Mouse (Mus musculus) myocyte (in vitro differentiated cells): Measurements from ENCODE around the gene Il1rn. TPM values are rescaled to one million over a fixed set of nuclear protein-coding genes. Genes with fewer than 3 reads are reported as not detected.

Experiments used
- H3K27me3 ChIP-seq: one replicate; pipeline ENCODE4 v1.6.1; 2011; ENCODE audit not compliant: control insufficient read depth, insufficient read depth, insufficient read length
- H3K36me3 ChIP-seq: one replicate; pipeline ENCODE4 v1.6.1; 2011; ENCODE audit not compliant: control insufficient read depth, insufficient read depth
- H3K4me2 ChIP-seq: one replicate; pipeline ENCODE4 v1.6.1; 2011; ENCODE audit warnings: low read depth, control low read depth
- H3K4me3 ChIP-seq: one replicate; pipeline ENCODE4 v1.5.1; 2011; ENCODE audit warnings: mild to moderate bottlenecking, control low read depth, moderate library complexity
- H3K79me2 ChIP-seq: one replicate; pipeline ENCODE4 v1.6.1; 2011; ENCODE audit not compliant: control insufficient read depth, insufficient read depth
- H3ac ChIP-seq: one replicate; pipeline ENCODE4 v1.6.1; 2011; ENCODE audit not compliant: control insufficient read depth, insufficient read length
- CEBPB ChIP-seq: IDR thresholded peaks from 2 replicates; pipeline ENCODE4 v1.6.1; 2011; ENCODE audit warnings: mild to moderate bottlenecking, moderate library complexity; ENCODE audit not compliant: poor library complexity, insufficient read depth, severe bottlenecking
- E2F4 ChIP-seq: IDR thresholded peaks from one replicate; pipeline ENCODE4 v1.6.1; 2011; ENCODE audit warnings: mild to moderate bottlenecking, control low read depth, moderate library complexity; ENCODE audit not compliant: insufficient read depth
- MAX ChIP-seq: IDR thresholded peaks from one replicate; pipeline ENCODE4 v1.6.1; 2011; ENCODE audit warnings: low read depth, mild to moderate bottlenecking, control low read depth
- MYOD1 ChIP-seq, 3 experiments: IDR thresholded peaks; one replicate each; pipeline ENCODE4 v1.6.1; 2011; ENCODE audit warnings: control low read depth in 2 of 3, low read depth in 2 of 3, mild to moderate bottlenecking in 2 of 3, moderate library complexity in 1 of 3; ENCODE audit not compliant: insufficient read length in 2 of 3, control insufficient read depth in 1 of 3
- MYOG ChIP-seq, 3 experiments: IDR thresholded peaks; one replicate each; pipeline ENCODE4 v1.6.1; 2011; ENCODE audit warnings: control low read depth in 2 of 3, low read depth in 2 of 3, mild to moderate bottlenecking in 2 of 3; ENCODE audit not compliant: insufficient read length in 2 of 3, control insufficient read depth in 1 of 3, insufficient read depth in 1 of 3
- POLR2A ChIP-seq: IDR thresholded peaks from one replicate; pipeline ENCODE4 v1.6.1; 2011; ENCODE audit warnings: low read depth, mild to moderate bottlenecking, control low read depth, moderate library complexity; ENCODE audit not compliant: insufficient read length
- POLR2AphosphoS2 ChIP-seq: IDR thresholded peaks from one replicate; pipeline ENCODE4 v1.6.1; 2011; ENCODE audit warnings: low read depth, control low read depth; ENCODE audit not compliant: insufficient read length
- REST ChIP-seq: IDR thresholded peaks from one replicate; pipeline ENCODE4 v1.6.1; 2011; ENCODE audit warnings: mild to moderate bottlenecking, control low read depth, moderate library complexity; ENCODE audit not compliant: insufficient read depth, insufficient read length
- SRF ChIP-seq: IDR thresholded peaks from one replicate; pipeline ENCODE4 v1.6.1; 2011; ENCODE audit warnings: low read depth; ENCODE audit not compliant: control insufficient read depth, insufficient read length
- TCF12 ChIP-seq: IDR thresholded peaks from one replicate; pipeline ENCODE4 v1.6.1; 2011; ENCODE audit warnings: mild to moderate bottlenecking, control low read depth; ENCODE audit not compliant: poor library complexity, insufficient read depth, severe bottlenecking
- TCF3 ChIP-seq: IDR thresholded peaks from one replicate; pipeline ENCODE4 v1.6.1; 2011; ENCODE audit warnings: low read depth, control low read depth; ENCODE audit not compliant: insufficient read length
- USF1 ChIP-seq: IDR thresholded peaks from one replicate; pipeline ENCODE4 v1.6.1; 2011; ENCODE audit warnings: low read depth, mild to moderate bottlenecking, control low read depth, moderate library complexity
- polyA plus RNA-seq: library from polyadenylated mRNA; unstranded; fragments of >200 nt; fragmentation: generic; extraction: Trizol; gene quantifications from one replicate; pipeline ENCODE4 v1.2.1, GENCODE M21; 2012; ENCODE audit warnings: missing spikeins

The Il1rn gene
- polyA plus RNA-seq, 1 experiment: 0.41 TPM

- Histone ChIP-seq H3K36me3 (no peaks in the 10 kb centered on the region), H3ac (no peak overlapping the region), H3K4me2 (no peak overlapping the region), H3K27me3 (no peaks in the 10 kb centered on the region), H3K4me3 (no peak overlapping the region), H3K79me2 (no peaks in the 10 kb centered on the region)
- TF ChIP-seq REST (no peak), POLR2A (no peak), SRF (no peak), CEBPB (no peak), TCF12 (no peak), MYOD1 (IDR thresholded peaks at IDR 0.05; ENCODE audit: control insufficient read depth in 1 of 3, insufficient read length in 2 of 3, low read depth in 2 of 3) (no peak), TCF3 (no peak), POLR2AphosphoS2 (no peak), MAX (no peak), USF1 (no peak), E2F4 (no peak), MYOG (IDR thresholded peaks at IDR 0.05; ENCODE audit: control insufficient read depth in 1 of 3, insufficient read depth in 1 of 3, insufficient read length in 2 of 3, low read depth in 2 of 3) (no peak)
These were observed 49.7 kb downstream of the Il1rn start for GRCm38 (mm10) chr2:24386158-24386963.

- Histone ChIP-seq H3K27me3 (no peaks in the 10 kb centered on the region), H3ac (no peak overlapping the region), H3K79me2 (no peaks in the 10 kb centered on the region), H3K36me3 (no peaks in the 10 kb centered on the region), H3K4me3 (no peak overlapping the region), H3K4me2 (no peak overlapping the region)
- no peak for TF ChIP-seq POLR2A
- TF ChIP-seq REST: no peak
- no peak for TF ChIP-seq MYOD1 (IDR thresholded peaks at IDR 0.05; ENCODE audit: control insufficient read depth in 1 of 3, insufficient read length in 2 of 3, low read depth in 2 of 3)
- TF ChIP-seq USF1: no peak
- TF ChIP-seq SRF: no peak
- TF ChIP-seq TCF3: no peak
- no peak for TF ChIP-seq CEBPB
- TF ChIP-seq POLR2AphosphoS2: no peak
- no peak for TF ChIP-seq TCF12
These were observed 50.3 kb downstream of the Il1rn start for GRCm38 (mm10) chr2:24386964-24387320.

- no peaks in the 10 kb centered on the region for H3K36me3 ChIP-seq
- no peaks in the 10 kb centered on the region for H3K79me2 ChIP-seq
- no peak overlapping the region for H3K4me2 ChIP-seq
- TF ChIP-seq TCF3: no peak
- no peak for TF ChIP-seq MYOD1 (IDR thresholded peaks at IDR 0.05; ENCODE audit: control insufficient read depth in 1 of 3, insufficient read length in 2 of 3, low read depth in 2 of 3)
- TF ChIP-seq TCF12: no peak
- TF ChIP-seq POLR2AphosphoS2: no peak
- no peak for TF ChIP-seq SRF
- TF ChIP-seq CEBPB: no peak
- TF ChIP-seq MAX: no peak
- TF ChIP-seq REST: no peak
- no peak for TF ChIP-seq E2F4
- TF ChIP-seq POLR2A: no peak
- no peak for TF ChIP-seq USF1
- no peak for TF ChIP-seq MYOG (IDR thresholded peaks at IDR 0.05; ENCODE audit: control insufficient read depth in 1 of 3, insufficient read depth in 1 of 3, insufficient read length in 2 of 3, low read depth in 2 of 3)
- no peak overlapping the region for H3K4me3 ChIP-seq
- no peaks in the 10 kb centered on the region for H3K27me3 ChIP-seq
- no peak overlapping the region for H3ac ChIP-seq
These were observed 51.0 kb downstream of the Il1rn start for GRCm38 (mm10) chr2:24387361-24388283.

GRCm38 (mm10) chr2:24393251-24393650 is 56.6 kb downstream of the Il1rn start:
- no peaks in the 10 kb centered on the region for H3K36me3 ChIP-seq
- H3K4me3 ChIP-seq: no peak overlapping the region
- H3K27me3 ChIP-seq: no peaks in the 10 kb centered on the region
- no peak for TF ChIP-seq POLR2AphosphoS2
- no peak for TF ChIP-seq POLR2A
- TF ChIP-seq CEBPB: no peak
- TF ChIP-seq MYOG (IDR thresholded peaks at IDR 0.05; ENCODE audit: control insufficient read depth in 1 of 3, insufficient read depth in 1 of 3, insufficient read length in 2 of 3, low read depth in 2 of 3): no peak
- no peak for TF ChIP-seq MAX
- no peak for TF ChIP-seq E2F4
- no peak for TF ChIP-seq USF1
- TF ChIP-seq TCF3: no peak
- no peak for TF ChIP-seq SRF
- no peak for TF ChIP-seq TCF12
- no peak for TF ChIP-seq REST
- no peak for TF ChIP-seq MYOD1 (IDR thresholded peaks at IDR 0.05; ENCODE audit: control insufficient read depth in 1 of 3, insufficient read length in 2 of 3, low read depth in 2 of 3)
- H3K4me2 ChIP-seq: no peak overlapping the region
- no peak overlapping the region for H3ac ChIP-seq
- no peaks in the 10 kb centered on the region for H3K79me2 ChIP-seq
